Mouse (Mus musculus) kidney, postnatal 14 days (tissue): Measurements from ENCODE around the gene Tgfbr3.
"Not testable (repeated sequence)": the region's sequence is repeated elsewhere in the genome, so short reads cannot be mapped to it uniquely, and the experiment has no call there.

Source experiments
- DNase-seq: peaks from one replicate; pipeline ENCODE4 v3.0.0; 2022; ENCODE audit warnings: mixed read lengths

Tgfbr3 gene

DNA sequence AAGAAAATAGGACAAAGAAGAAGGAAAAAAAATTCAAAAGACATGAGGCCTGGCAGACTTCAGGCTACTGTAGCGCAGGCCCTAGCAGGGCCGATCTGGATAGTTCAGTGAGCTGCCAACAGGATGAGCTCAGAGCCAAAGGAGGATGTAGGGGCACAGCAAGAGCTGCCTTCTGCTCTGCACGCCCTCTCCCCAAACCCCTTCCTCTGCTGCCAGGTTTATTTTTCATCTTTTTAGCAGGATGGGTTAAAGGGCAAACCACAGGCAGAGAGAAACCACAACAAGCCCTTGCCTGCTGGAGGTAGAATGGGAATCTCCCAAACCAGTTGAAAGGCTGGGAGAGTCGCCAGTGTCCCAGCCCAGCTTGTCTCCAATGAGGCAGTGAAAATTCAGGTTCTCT lies 10.2 kb downstream of the Tgfbr3 start:
- no peak for DNase-seq

DNA sequence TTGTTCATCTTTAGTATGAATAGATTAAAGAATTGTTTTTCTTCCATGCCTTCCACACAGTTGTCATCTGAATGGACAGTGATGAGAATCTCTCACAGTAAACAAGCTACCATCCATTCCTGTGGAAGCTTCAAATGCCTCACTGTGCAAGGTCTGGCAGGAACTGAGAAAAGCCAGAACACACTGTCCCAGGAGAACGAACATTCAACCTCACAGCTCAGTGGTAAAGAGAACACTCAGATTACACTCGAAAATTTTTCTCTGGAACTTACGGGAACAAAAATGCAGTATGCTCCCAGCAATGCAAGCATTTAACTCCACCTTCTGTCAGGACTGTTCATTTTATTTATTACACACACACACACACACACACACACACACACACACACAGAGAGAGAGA lies 13.2 kb downstream of the Tgfbr3 start:
- no peak for DNase-seq

DNA sequence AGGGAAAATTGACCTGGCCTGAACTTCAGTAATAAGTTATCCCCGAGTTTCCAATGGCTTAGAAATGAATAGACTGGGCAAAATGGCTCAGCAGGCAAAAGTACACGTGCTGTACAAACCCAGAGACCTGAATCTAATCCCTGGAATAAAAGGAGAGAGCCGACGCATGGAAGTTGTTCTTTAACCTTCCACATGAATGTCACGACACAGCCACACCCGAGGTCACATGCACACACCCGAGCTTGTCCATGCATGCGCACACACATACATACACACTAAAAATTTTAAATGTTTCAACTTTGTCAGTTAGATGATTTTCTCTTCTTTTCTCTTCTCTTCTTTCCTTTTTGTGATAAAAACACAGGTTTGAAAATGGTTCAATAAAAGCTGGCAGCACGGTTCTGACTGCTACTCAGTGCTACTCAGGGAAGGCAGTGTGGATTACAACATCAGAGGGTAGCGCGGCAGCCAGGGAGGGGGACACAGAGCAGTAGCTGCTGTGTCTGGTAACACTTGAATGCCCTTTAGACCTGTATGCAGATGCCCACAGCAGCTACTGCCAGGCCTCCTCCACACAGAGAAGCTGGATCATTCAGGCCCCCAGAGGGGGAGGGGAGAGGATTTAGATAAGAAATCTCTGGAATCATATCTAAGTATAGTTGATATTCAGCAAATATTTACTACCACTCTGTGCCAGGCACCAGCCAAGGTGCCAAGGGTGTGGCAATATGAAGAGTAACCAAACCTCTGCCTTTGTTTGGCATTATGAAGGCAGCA lies 17.0 kb downstream of the Tgfbr3 start:
- peak; percentile 48 for DNase-seq

DNA sequence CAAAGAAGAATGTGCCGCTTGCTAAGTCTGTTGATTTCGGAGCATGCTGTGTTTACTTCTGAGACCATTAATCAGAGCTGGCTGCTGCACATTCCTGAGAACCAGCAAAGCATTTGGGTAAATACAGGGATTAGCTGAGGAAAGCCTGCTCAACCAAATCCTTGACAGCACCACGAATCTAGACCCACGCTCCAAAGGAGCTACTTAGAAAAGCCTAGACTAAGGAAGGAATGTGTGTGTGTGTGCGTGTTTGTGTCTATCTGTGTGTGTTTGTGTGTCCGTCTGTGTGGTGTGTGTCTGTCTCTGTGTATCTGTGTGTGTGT lies 20.5 kb downstream of the Tgfbr3 start:
- DNase-seq = peak; percentile 65

DNA sequence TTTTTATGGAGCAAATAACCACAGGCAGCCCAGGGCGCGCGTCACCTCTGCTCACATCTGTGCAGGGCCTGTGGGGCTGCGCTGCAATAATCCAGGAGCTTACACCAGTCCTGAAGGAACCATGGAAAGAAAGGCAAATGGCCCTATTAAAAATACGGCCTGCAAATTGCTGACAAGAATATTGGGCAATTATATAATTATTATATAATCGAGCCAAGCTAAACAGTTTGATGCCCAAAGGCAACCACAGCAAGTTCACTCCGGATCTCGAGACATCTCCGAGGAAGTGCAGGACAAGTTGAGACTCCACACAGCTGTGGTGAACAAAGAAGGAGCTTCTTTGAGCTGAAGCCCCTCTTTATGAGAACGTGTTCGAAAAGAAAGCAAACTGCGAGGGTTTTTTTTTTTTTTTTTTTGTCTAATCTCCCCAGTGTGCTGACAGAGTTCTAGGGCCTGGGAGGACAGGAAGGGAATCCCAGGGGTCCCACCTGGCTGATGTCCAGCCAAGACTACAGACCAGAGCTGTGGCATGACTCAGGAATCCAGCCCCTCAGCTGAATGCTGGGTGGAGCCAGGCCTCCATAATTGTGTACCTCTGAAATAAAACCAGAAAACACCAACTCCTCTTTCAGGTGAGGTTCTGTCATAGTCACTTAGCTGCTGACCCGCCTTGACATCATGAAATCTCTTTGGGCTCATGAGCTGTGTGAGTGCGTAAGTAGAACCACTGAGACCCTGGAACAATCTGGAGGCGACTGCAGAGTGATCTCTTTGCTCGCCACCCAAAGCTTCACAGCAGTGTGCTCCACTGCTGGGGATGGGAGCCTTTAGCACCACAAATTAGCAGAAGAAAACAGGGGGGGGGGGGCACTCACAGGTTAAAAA lies 21.1 kb downstream of the Tgfbr3 start:
- no peak for DNase-seq

DNA sequence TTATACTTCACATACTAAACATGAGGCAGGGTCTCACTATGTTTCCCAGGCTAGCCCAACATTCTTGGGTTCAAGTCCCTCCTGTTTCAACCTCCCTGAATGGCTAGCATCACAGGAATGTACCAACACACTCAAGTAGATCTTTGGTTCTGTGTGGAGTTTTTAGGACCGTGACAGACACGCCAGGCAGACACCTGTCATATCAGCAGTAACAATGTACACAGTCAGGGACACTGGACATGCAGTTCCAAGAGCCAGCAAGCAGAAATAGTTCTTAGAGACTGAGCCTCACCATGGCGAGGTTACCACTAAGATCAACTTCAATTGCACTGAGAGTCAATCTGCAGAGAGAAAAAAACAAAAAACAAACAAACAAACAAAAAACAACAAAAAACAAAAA lies 22.9 kb downstream of the Tgfbr3 start:
- no peak for DNase-seq

DNA sequence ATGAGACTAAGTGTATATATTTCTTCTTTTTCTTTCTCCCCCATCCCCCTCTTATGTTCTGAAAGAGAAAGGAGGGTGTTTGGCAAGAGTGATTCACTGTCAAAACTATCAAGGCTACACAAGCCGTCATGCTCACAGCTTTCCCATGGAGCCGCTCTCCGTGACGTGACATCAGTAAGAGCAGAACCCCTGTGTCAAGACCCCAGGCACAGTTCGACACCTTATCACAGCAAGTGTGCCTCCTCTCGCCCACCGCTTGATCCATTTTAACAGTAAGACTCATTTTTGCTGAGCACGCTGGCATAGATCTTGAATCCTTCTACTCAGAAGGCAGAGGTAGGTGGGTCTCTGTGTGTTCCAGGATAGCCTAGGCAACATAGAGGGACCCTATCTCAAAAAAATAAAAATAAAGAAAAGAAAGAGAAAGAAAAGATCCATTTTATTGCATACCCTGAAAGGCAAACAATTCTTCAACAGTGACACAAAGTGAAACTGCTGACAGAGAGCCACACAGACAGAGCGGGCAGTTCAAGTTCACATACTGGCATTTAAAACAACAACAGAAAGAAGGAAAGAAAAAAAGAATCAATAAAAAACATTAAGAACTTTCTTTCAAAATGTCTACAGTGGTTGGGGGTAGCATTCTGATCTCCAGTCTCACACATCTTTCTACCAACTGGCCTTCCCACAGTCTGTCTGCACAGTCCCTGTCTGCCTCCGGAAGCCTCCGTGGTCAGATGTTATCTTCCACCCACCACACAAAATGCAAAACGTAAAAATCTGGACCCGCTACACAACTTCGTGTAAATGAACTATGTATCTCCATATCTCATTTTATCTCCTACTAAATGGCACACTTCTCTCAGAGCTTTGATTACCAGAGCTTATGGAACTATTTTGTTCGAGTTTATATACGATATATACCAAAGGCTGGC lies 24.7 kb downstream of the Tgfbr3 start:
- no peak for DNase-seq

DNA sequence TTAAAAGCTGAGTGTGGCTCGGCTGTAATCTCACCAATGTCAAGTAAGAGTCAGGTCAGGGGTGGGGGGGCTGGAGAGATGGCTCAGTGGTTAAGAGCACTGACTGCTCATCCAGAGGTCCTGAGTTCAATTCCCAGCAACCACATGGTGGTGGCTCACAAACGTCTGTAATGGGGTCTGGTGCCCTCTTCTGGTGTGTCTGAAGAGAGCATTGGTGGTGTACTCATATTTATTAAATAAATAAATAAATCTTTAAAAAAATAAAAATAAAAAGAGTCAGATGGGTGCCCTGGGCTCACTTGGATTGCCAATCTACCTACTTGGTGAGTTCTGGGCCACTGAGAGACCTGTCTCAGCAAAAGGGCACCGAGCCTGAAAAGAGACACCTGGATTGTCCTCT lies 25.6 kb downstream of the Tgfbr3 start:
- DNase-seq = no peak

DNA sequence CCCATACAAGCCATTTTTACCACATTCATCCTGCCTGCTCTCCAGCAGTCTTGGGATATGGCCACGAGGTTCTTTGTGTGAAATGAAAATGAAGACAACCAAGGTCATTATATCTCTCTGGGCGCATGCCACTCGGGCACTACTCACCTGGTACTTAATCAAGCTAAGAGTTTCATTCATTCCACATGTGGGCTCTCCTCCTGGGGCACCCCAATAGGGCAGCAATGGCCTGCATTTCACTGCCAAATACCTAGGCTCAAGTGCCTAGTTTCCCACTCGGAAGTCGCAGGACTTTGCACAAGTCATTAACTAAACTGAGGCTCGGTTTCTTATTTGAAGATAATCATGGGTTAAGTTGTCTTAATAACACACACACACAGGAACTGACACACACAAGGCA lies 27.5 kb downstream of the Tgfbr3 start:
- DNase-seq = no peak

DNA sequence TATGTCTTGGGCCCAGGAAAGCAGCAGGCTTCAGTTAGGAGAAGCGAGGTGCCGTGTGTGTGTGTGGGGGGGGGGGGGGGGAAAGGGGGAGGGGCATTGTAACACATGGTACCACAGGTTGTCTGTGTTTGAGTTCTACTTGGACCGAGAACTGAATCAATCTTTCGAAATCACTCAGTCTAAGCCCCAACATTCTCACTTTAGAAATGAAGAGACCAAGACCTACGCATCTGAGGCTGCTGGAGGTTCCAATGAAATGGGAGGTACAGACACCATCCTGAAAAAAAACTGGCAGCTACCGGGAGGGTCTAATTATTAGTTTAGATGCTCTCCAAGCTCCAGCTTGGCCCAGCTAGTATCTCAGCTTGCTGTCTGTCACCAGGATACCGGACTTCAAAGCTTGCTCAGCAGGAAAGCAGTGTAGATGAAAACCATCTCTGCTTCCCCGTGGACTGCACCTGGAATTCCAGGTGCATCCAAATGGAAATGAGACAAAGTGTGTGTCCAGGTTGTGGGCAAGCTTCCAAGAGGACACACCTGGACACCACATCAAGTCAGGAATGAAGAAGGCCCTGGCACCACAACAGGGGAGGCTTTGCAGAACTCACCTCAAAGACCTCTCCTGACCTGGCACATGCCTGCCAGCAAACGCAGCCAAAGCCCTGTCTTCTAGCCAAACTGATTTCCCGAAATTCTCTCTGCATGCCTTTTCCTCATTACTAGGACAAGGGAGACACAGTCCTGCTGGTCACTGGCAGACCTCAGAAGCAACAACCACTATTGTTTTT lies 28.5 kb downstream of the Tgfbr3 start:
- no peak for DNase-seq

DNA sequence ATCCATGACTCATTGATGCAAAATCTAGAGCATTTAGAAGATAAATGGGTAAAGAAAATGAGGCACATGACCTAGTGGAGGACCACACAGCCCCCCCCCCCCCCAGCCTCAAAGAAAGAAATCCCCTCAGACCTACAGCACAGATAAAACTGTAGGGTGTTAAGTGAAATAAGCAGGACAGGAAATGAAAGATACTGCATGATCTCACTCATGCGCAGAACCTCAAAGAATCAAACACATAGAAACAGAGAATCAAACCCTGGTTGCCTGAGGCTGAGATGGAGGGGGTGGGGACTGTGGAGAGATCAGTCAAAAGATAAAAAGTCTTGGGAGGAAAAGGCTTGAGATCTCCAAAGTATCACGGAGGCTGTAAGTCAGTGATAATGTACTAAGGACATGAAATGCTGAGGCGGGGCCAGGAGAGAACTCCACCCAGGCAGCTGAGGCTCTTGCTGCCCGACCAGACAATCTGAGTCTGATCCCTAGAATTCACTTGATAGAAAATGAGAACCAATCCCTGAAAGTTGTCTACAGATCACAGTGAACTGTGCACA lies 29.9 kb downstream of the Tgfbr3 start:
- DNase-seq = no peak

DNA sequence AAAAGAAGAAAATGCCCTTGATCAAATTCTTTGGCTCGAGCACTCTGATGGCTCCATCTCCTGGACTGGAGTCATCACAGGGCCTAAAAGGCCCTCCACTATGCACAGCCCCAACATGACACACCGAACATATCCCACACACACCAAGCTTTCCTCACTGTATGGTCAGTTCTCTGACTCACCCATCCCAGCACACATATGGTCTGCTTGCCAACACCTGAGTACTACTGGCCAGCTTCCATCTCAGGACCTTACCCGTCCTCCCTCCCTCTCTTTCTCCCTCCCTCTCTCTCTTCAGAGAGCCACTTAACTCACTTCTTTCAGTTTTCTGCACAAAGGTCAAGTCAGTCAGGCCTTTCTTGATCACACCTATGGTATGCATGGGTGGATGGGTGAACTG lies 36.0 kb downstream of the Tgfbr3 start:
- no peak for DNase-seq

DNA sequence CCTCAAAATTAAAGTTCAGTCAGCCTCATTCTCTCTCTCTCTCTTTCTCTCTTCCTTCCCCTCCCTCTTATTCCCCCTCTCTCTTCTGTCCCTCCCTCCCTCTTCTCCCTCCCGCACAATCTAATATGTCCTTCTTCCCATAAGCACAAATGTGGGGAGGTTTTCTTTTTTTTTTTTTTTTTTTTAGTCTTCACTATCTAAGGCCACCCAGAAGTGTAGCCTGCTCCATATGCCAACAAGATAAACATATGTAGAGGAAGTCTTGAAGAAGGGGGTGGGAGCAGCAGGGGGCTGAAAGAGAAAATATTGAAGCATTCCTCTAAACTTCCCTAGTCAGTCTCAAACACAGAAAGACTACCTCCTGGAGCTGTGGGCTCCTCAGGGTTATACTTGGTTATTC lies 37.0 kb downstream of the Tgfbr3 start:
- no peak for DNase-seq

DNA sequence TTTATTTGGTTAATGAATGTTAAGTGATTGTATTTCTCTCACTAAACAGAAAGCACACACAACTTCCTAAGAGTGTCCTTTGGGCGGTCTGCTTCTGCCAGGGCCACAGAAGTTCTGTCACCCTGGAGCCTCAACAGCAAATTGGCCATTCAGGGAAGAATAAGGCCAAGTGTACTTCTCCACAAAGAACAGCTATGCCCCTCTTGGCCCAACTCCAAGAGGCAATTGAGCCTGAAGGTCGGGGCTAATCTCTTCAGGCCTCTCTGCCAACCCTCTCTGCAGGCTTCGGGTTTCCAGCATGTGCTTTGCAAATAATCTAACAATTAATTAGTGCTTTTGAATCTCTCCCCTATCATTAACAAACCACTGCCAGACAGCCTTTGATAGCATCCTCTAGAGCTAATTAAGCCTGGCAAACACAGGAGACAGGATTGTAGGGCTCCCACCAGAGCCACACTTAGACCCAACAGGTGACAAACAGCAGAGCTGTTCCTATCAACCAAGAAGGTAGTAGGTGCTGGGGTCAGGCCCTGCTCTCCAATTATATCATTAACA lies 37.6 kb downstream of the Tgfbr3 start:
- peak; percentile 66 for DNase-seq

DNA sequence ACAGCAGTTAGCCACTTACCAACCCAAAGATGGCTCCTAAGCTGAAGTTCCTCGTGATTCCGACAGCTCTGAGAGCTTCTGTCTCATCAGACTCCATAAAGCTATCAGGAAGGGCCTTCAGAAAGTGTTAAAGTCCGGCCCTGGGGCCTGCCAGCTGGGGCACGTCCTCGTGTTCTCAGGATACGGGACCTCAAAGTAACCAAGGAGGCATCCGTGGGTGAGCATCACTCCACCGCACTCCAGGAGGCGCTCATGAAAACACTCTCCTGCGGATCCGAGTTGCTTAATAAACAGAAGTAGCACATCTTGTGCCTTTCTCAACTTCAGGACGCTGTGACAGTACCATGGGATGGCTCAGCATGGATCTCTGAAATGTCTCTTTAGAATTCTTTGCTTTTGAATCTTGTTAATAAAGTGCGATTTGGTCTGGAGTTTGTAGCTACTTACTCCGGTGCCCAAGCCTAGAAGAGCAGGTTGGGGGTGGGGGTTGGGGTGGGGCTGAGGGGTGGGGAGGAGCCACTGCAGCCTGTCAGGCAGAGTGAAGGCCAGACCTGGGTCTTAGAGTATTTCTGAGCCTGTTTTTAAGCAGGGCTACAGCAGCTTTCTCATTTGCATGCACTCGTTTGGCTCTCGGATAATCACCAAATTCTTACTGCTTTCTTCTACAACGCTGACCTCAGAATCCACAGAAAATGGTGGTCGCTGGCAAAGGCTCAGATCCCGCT lies 38.7 kb downstream of the Tgfbr3 start:
- no peak for DNase-seq

DNA sequence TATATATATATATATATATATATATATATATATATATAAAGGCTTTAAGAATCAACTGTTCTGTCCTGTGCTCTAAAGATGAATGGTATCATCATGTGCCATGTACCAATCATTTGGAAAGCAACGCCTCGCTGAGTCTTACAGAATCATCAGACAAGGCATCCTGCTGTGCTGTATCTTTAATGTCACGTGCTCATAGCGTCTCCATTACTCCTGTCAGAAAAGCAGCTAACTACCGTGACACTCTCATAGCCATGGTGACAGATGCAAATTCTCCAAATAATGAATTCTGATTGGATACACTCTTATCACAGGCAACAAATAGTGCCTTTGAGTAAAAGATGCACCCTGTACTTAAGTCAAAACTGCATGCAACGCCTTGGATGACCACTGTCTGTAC lies 40.7 kb downstream of the Tgfbr3 start:
- no peak for DNase-seq

DNA sequence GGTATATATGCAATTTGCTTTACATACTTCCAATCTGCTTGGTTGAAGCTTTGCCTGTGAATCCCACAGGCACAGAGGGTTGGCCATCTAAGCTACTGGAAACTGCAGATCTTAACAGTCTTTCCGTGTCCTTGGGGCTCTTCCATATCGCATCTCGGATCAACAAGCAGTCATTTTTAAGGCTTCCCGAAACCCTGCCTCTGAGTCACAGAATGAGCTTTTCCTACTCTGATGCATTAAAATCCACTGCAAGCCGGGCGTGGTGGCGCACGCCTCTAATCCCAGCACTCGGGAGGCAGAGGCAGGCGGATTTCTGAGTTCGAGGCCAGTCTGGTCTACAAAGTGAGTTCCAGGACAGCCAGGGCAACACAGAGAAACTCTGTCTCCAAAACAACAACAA lies 41.1 kb downstream of the Tgfbr3 start:
- not testable (repeated sequence) for DNase-seq

DNA sequence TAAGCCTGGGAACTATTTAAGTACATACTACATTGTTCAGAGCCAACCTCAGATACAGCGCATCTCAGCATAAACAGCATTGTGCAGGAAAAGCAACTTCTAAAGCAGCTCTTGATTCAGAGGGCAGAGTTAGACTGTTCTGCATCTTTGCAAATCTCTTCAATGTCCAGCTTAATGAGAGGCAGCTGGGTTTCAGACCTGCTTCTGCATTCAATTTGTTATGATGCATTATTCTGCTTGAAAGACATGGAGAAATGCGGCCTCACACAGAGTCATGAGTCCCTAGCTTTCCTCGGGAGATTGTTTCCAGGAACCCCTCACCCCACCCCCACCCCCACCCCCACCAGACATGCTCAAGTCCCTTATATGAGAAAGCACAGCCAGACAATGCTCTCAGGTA lies 41.6 kb downstream of the Tgfbr3 start:
- no peak for DNase-seq

DNA sequence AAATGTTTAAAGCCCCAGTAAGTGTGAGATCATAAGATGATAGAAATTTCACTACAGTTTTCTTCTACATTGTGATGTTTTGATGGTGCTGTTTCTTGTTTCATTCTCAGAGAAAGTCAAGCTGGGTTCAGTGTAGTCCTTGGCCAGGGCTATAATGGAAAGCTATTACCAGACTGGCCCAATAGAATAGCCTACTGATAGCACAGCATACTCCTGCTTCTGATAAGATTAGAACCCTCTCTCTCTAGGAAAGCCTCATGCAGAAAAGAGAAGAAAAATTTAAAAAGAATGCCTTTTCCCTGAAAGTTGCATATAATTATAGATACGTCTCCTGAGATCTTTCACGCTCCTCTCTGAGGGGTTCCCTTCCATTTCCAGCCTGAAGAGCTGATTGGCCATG lies 46.0 kb downstream of the Tgfbr3 start:
- DNase-seq = no peak

DNA sequence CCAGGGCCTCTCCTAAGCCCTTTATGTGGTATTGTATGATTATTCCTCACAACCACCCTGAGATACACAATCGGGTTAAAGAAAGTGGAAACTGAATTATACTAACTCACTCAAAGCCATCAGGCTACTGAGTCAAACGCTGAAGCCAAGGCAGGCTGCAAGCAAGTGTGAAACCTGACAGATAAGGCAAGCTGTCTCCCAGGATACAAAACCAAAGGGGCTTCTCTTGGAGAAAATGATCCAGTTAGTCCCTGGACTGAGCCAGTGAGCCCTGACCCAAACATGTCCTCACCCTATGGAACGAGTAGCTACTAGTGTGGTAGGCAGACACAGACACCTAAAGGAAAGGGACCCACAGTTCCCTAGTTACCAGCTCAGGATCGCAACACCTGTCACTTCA lies 46.4 kb downstream of the Tgfbr3 start:
- no peak for DNase-seq

DNA sequence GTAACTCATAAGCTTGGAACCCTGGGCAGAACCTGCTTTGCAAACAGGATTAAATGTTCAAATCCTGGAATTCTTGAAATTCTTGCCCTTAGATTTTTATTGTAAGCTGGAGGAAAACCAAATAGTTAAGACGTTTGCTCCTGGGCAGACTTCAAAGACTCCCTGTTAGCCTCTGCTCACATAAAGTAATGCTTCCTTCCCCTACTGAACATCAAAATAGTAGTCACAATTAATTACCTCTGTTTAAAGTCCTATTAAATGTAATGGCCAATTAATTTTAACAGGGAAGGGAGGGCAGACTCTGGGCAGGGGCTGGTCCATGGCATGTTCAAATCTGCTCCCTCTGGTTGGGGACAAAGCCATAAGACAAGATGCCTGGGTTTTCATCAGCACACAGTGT lies 49.2 kb downstream of the Tgfbr3 start:
- no peak for DNase-seq
